Mouse (Mus musculus): ENCODE results near the gene Engase.

Gene Engase

GRCm38 (mm10) chr11:118523496-118524145 lies 47.0 kb downstream of the Engase start:
- DNase-seq (ENCODE audit: low read depth, low spot score), result no peak

GRCm38 (mm10) chr11:118525059-118525458 lies 48.4 kb downstream of the Engase start:
- DNase-seq (ENCODE audit: low read depth, low spot score), result no peak

GRCm38 (mm10) chr11:118528761-118529160 lies 52.1 kb downstream of the Engase start:
- no peak for DNase-seq (ENCODE audit: low read depth, low spot score)

GRCm38 (mm10) chr11:118530313-118530712 lies 53.7 kb downstream of the Engase start:
- DNase-seq (ENCODE audit: low read depth, low spot score), result no peak

GRCm38 (mm10) chr11:118534382-118535092 lies 57.9 kb downstream of the Engase start:
- peak; percentile 43 for DNase-seq (ENCODE audit: low read depth, low spot score)

GRCm38 (mm10) chr11:118538008-118538407 lies 61.4 kb downstream of the Engase start:
- DNase-seq (ENCODE audit: low read depth, low spot score), result no peak

Measured in WW6 (cell line).